Mouse (Mus musculus) G1E (cell line): Measurements from ENCODE around the gene Rbm4b. TPM values are rescaled to one million over a fixed set of nuclear protein-coding genes. Genes with fewer than 3 reads are reported as not detected.
"Not testable (repeated sequence)": the region's sequence is repeated elsewhere in the genome, so short reads cannot be mapped to it uniquely, and the experiment has no call there.

ENCODE experiments used
- ATAC-seq: 2 replicates; pipeline ENCODE4 v1.8.0; 2016; ENCODE audit warnings: mild to moderate bottlenecking; ENCODE audit not compliant: insufficient number of reproducible peaks, poor library complexity, low FRiP score, severe bottlenecking; ENCODE audit errors: extremely low read depth
- DNase-seq: peaks from one replicate; pipeline ENCODE4 v3.0.0; 2012; ENCODE audit warnings: low spot score
- H3K27me3 ChIP-seq: 2 replicates; pipeline ENCODE4 v1.6.1; 2012; ENCODE audit warnings: mild to moderate bottlenecking, low read length, inconsistent platforms; ENCODE audit not compliant: insufficient read depth
- H3K36me3 ChIP-seq: replicated peaks from 2 replicates; pipeline ENCODE3; 2012; ENCODE audit warnings: mild to moderate bottlenecking, inconsistent platforms
- H3K4me1 ChIP-seq: 2 replicates; pipeline ENCODE4 v1.6.1; 2012; ENCODE audit warnings: low read depth, low read length, inconsistent platforms, mixed read lengths; ENCODE audit not compliant: insufficient read depth
- H3K4me3 ChIP-seq: 2 replicates; pipeline ENCODE4 v1.5.1; 2012; ENCODE audit warnings: low read depth, mild to moderate bottlenecking, inconsistent platforms, low read length, moderate library complexity, mixed read lengths
- H3K9me3 ChIP-seq: replicated peaks from 2 replicates; pipeline ENCODE4 v1.6.1; 2012; ENCODE audit warnings: inconsistent platforms
- CTCF ChIP-seq: IDR thresholded peaks from 2 replicates; pipeline ENCODE4 v1.5.1; 2012; ENCODE audit warnings: low read depth, low read length, inconsistent platforms, mixed read lengths
- GATA1 ChIP-seq: IDR thresholded peaks from 2 replicates; pipeline ENCODE4 v1.6.1; 2012; ENCODE audit warnings: borderline replicate concordance, low read length, inconsistent platforms, mixed read lengths
- GATA2 ChIP-seq: IDR thresholded peaks from 2 replicates; pipeline ENCODE4 v1.6.1; 2012; ENCODE audit warnings: low read depth, low read length, inconsistent platforms, borderline replicate concordance
- POLR2AphosphoS5 ChIP-seq: IDR thresholded peaks from 2 replicates; pipeline ENCODE4 v1.6.1; 2012; ENCODE audit warnings: low read depth, low read length, inconsistent platforms; ENCODE audit not compliant: insufficient replicate concordance
- TAL1 ChIP-seq: conservative IDR thresholded peaks from 2 replicates; pipeline ENCODE4 v1.6.1; 2012; ENCODE audit warnings: low read depth, low read length, inconsistent platforms, mixed read lengths
- polyA plus RNA-seq: library from polyadenylated mRNA; stranded (reverse); fragments of >175 nt; gene quantifications from 2 replicates; pipeline ENCODE4 v1.2.3, GENCODE M21; 2012
- total RNA-seq, 2 experiments: library from RNA; stranded (forward) in 1 of 2; stranded (reverse) in 1 of 2; fragments of 200-1000 nt in 1 of 2; fragments of >200 nt in 1 of 2; fragmentation: Nextera tagmentation in 1 of 2; gene quantifications; 2 replicates each; pipeline ENCODE4 v1.2.3; 2014 to 2017

Rbm4b gene
- total and polyA plus RNA-seq, 3 experiments = 5.1 to 20.7 (median 9.8) TPM

DNA sequence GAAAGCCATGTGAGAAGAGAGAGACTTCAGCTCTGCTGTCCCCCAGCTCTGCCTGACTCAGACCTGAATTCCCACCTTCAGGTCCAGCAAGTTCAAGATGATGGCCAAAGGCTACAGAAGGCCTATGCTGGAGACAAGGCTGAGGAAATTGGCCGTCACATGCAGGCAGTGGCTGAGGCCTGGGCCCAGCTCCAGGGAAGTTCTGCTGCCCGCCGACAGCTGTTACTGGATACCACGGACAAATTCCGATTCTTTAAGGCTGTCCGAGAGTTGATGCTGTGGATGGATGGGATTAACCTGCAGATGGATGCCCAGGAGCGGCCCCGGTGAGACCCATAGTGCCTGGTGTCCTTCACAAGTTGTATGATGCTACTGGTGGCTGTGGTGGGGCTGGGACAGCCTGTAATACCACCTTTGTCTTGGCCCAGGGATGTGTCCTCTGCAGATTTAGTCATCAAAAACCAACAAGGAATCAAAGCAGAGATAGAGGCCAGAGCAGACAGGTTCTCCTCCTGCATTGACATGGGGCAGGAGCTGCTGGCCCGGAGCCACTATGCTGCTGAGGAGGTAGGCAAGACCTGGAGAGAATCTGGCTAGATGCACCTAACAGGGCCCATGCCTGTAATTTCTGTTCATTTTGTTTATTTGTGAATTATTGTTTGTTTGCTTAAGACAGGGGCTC is 8.5 kb upstream of the Rbm4b start:
- TF ChIP-seq CTCF (no peak), GATA1 (no peak), GATA2 (no peak), TAL1 (no peak), POLR2AphosphoS5 (no peak)
- Histone ChIP-seq H3K9me3 (no peaks in the 10 kb centered on the region), H3K27me3 (no peaks in the 10 kb centered on the region; the same call in 1 of the 2 replicates), H3K4me1 (no peaks in the 10 kb centered on the region), H3K36me3 (peaks cover 36% of the 10 kb centered on the region), H3K4me3 (no peak overlapping the region)
- DNase-seq (no peak), ATAC-seq (no peak)

DNA sequence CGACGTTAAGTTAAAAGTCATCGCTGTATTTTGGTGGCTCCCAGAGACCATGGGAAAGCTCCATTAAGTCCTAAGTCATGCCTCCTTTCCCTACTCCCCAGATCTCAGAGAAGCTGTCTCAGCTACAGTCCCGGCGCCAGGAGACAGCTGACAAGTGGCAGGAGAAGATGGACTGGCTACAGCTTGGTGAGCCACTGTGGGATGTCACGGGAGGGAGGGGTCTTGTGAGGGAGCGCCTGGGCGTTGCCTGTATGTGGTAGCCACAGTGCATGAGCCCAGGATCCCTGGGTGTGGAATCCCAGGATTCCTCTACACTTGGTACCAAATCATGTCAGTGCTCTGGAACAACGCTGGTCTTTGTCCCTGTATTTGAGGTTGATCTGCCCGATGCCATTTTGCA is 7.8 kb upstream of the Rbm4b start:
- no peak for ATAC-seq
- peaks cover 36% of the 10 kb centered on the region for H3K36me3 ChIP-seq
- TF ChIP-seq TAL1 (no peak), POLR2AphosphoS5 (no peak), GATA2 (no peak), CTCF (no peak), GATA1 (no peak)
- no peak overlapping the region for H3K4me3 ChIP-seq
- H3K9me3 ChIP-seq = no peaks in the 10 kb centered on the region
- no peaks in the 10 kb centered on the region; the same call in 1 of the 2 replicates for H3K27me3 ChIP-seq
- DNase-seq = no peak
- no peaks in the 10 kb centered on the region for H3K4me1 ChIP-seq

- ATAC-seq (no peak), DNase-seq (no peak)
- H3K36me3 ChIP-seq = peaks cover 28% of the 10 kb centered on the region
- TF ChIP-seq POLR2AphosphoS5 (no peak), TAL1 (no peak), GATA1 (no peak)
- H3K4me1 ChIP-seq = no peaks in the 10 kb centered on the region
- H3K4me3 ChIP-seq = no peak overlapping the region
- no peaks in the 10 kb centered on the region for H3K9me3 ChIP-seq
- no peaks in the 10 kb centered on the region; the same call in 1 of the 2 replicates for H3K27me3 ChIP-seq
These were observed 6.3 kb upstream of the Rbm4b start for GRCm38 (mm10) chr19:4749975-4750374.

DNA sequence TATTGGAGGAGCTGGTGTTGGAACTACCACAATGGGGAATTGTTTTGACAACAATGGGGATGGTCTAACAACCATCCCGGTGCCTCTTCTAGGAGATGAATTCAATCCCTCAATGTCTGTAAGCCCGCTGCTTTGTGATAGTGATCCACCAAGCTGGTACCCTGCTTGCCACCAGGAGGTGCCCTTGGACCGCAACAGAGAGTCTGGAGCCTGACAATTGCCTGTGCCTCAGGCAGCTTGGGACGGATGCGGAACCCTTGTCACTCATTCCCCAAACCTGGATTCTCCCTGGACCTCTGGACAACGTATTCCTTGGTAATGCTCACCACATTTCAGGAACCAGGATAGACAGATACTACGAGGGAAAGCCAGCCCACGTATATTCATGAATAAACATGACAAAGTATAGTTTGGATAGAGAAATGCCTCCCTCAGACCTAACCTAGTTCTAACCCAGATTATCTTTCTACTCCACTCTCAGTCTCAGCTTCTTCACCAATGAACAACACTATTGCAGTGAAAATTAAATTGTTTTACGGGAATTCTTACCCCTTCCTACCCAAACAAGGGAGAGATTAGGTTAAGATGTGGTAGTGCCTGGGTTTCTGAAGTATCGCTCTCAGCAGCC is 618 bp upstream of the Rbm4b start:
- Histone ChIP-seq H3K27me3 (no peaks in the 10 kb centered on the region; the same call in 1 of the 2 replicates), H3K36me3 (peaks cover 31% of the 10 kb centered on the region), H3K4me3 (peak overlapping the region; percentile 75), H3K9me3 (no peaks in the 10 kb centered on the region), H3K4me1 (peaks cover 28% of the 10 kb centered on the region)
- ATAC-seq (peak; percentile 46; the same call in 1 of the 2 replicates), DNase-seq (peak; percentile 75)
- TF ChIP-seq TAL1 (no peak), CTCF (peak; percentile 75)

- H3K4me1 ChIP-seq = peaks cover 31% of the 10 kb centered on the region
- peak overlapping the region; percentile 75 for H3K4me3 ChIP-seq
- H3K9me3 ChIP-seq = no peaks in the 10 kb centered on the region
- peaks cover 44% of the 10 kb centered on the region for H3K36me3 ChIP-seq
- no peaks in the 10 kb centered on the region; the same call in 1 of the 2 replicates for H3K27me3 ChIP-seq
- DNase-seq (no peak), ATAC-seq (no peak)
- no peak for TF ChIP-seq CTCF
- TF ChIP-seq POLR2AphosphoS5 = no peak; the same call in 1 of the 2 replicates
These were observed 624 bp downstream of the Rbm4b start for GRCm38 (mm10) chr19:4756921-4757320.

- Histone ChIP-seq H3K4me1 (peaks cover 32% of the 10 kb centered on the region), H3K36me3 (peaks cover 76% of the 10 kb centered on the region)
- not testable (repeated sequence) for H3K4me3 ChIP-seq, ATAC-seq, DNase-seq, H3K27me3 ChIP-seq, H3K9me3 ChIP-seq
These were observed 4.2 kb downstream of the Rbm4b start for GRCm38 (mm10) chr19:4760544-4760943.

DNA sequence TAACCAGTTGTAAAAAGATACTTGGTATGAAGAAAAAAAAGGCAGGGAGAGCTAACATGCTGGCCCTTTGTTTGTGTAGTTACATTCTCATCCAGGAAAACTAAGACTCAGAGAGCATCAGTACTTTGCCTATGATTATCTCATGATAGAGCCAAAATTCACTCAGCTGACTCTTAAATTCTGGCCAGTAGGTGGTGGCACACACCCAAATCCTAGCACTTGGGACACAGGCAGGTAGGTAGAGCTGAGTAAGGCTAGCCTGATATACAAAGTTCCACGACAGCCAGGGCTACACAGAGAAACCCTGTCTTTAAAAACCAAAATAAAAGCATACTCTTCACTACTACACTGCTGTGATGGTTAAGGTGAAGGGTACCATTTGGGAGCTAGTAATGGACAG is 6.6 kb downstream of the Rbm4b start:
- TF ChIP-seq GATA2 = no peak
- TF ChIP-seq TAL1 = no peak
- TF ChIP-seq GATA1 = no peak
- TF ChIP-seq CTCF = no peak
- no peak; the same call in 1 of the 2 replicates for TF ChIP-seq POLR2AphosphoS5
- Histone ChIP-seq H3K4me1 (peaks cover 24% of the 10 kb centered on the region; the same call in 1 of the 2 replicates), H3K9me3 (no peaks in the 10 kb centered on the region), H3K4me3 (no peak overlapping the region), H3K36me3 (peaks cover 87% of the 10 kb centered on the region), H3K27me3 (no peaks in the 10 kb centered on the region)
- ATAC-seq (no peak), DNase-seq (no peak)
